Mouse (Mus musculus): ENCODE data around the gene Smyd5.

Smyd5 gene

GRCm38 (mm10) chr6:85489717-85490116 lies 57.9 kb downstream of the Smyd5 start:
- DNase-seq (ENCODE audit: low read depth in 2 of 2, low spot score in 2 of 2): no peak

- no peak for DNase-seq (ENCODE audit: low read depth in 2 of 2, low spot score in 2 of 2)
These were observed 58.5 kb downstream of the Smyd5 start for GRCm38 (mm10) chr6:85490252-85490651.

- no peak for DNase-seq (ENCODE audit: low read depth in 2 of 2, low spot score in 2 of 2)
These were observed 59.8 kb downstream of the Smyd5 start for GRCm38 (mm10) chr6:85491606-85492005.

Measured in CD8-positive naive resting alpha-beta T cell, adult 2 months (primary cell).